Mouse (Mus musculus): ENCODE data around the gene Nbl1. TPM values are rescaled to one million over a fixed set of nuclear protein-coding genes. Genes with fewer than 3 reads are reported as not detected.

Nbl1 gene
- polyA plus RNA-seq, 1 experiment from 2014 or later = 27.5 TPM

- H3K27me3 ChIP-seq (ENCODE audit: control insufficient read depth, insufficient read depth, low read length) = no peaks in the 10 kb centered on the region
- H3K36me3 ChIP-seq (ENCODE audit: control insufficient read depth, insufficient read depth, low read length) = no peaks in the 10 kb centered on the region
- H3K9ac ChIP-seq (replicated peaks; ENCODE audit: low read length) = no peak overlapping the region
- H3K4me3 ChIP-seq (replicated peaks; ENCODE audit: low read depth, low read length) = no peak overlapping the region
- DNase-seq = no peak
- H3K9me3 ChIP-seq (ENCODE audit: control insufficient read depth, low read length) = no peaks in the 10 kb centered on the region
- no peak for ATAC-seq (ENCODE audit: low FRiP score, low TSS enrichment)
- H3K4me1 ChIP-seq (ENCODE audit: control insufficient read depth, insufficient read depth, low read length) = 0 out of 2 replicates have a peak, but pooled peaks cover 9% of the 10 kb centered on the region
- 63% methylated on average over 3 of the region's 3 CpGs for WGBS
- no peak overlapping the region for H3K27ac ChIP-seq (replicated peaks; ENCODE audit: low read depth, low read length)
- no peak overlapping the region for H3K4me2 ChIP-seq (ENCODE audit: low read length)
Measured at GRCm38 (mm10) chr4:139112482-139112881, 19.7 kb upstream of the Nbl1 start.

- DNase-seq = no peak
- no peaks in the 10 kb centered on the region for H3K27me3 ChIP-seq (ENCODE audit: control insufficient read depth, insufficient read depth, low read length)
- no peak overlapping the region for H3K4me2 ChIP-seq (ENCODE audit: low read length)
- H3K27ac ChIP-seq (replicated peaks; ENCODE audit: low read depth, low read length) = no peak overlapping the region
- H3K9ac ChIP-seq (replicated peaks; ENCODE audit: low read length) = no peak overlapping the region
- no peak overlapping the region for H3K4me3 ChIP-seq (replicated peaks; ENCODE audit: low read depth, low read length)
- no peaks in the 10 kb centered on the region for H3K36me3 ChIP-seq (ENCODE audit: control insufficient read depth, insufficient read depth, low read length)
- 77% methylated on average over 3 of the region's 3 CpGs for WGBS
- no peak for ATAC-seq (ENCODE audit: low FRiP score, low TSS enrichment)
- no peaks in the 10 kb centered on the region for H3K9me3 ChIP-seq (ENCODE audit: control insufficient read depth, low read length)
- H3K4me1 ChIP-seq (ENCODE audit: control insufficient read depth, insufficient read depth, low read length) = 0 out of 2 replicates have a peak, but pooled peaks cover 9% of the 10 kb centered on the region
Measured at GRCm38 (mm10) chr4:139111421-139111820, 18.6 kb upstream of the Nbl1 start.

- Histone ChIP-seq H3K4me1 (ENCODE audit: control insufficient read depth, insufficient read depth, low read length) (0 out of 2 replicates have a peak, but pooled peaks cover 9% of the 10 kb centered on the region), H3K9ac (replicated peaks; ENCODE audit: low read length) (no peak overlapping the region), H3K9me3 (ENCODE audit: control insufficient read depth, low read length) (no peaks in the 10 kb centered on the region), H3K27me3 (ENCODE audit: control insufficient read depth, insufficient read depth, low read length) (no peaks in the 10 kb centered on the region), H3K4me2 (ENCODE audit: low read length) (no peak overlapping the region), H3K4me3 (replicated peaks; ENCODE audit: low read depth, low read length) (no peak overlapping the region), H3K36me3 (ENCODE audit: control insufficient read depth, insufficient read depth, low read length) (no peaks in the 10 kb centered on the region), H3K27ac (replicated peaks; ENCODE audit: low read depth, low read length) (no peak overlapping the region)
- no peak for ATAC-seq (ENCODE audit: low FRiP score, low TSS enrichment)
- WGBS = 77% methylated on average over 3 of the region's 3 CpGs
- DNase-seq = no peak
Measured at GRCm38 (mm10) chr4:139110858-139111257, 18.1 kb upstream of the Nbl1 start.

- H3K36me3 ChIP-seq (ENCODE audit: control insufficient read depth, insufficient read depth, low read length) = peaks cover 24% of the 10 kb centered on the region
- no peak for DNase-seq
- no peaks in the 10 kb centered on the region for H3K4me1 ChIP-seq (ENCODE audit: control insufficient read depth, insufficient read depth, low read length)
- no peak overlapping the region for H3K27ac ChIP-seq (replicated peaks; ENCODE audit: low read depth, low read length)
- 93% methylated on average over 1 of the region's 1 CpGs for WGBS
- H3K27me3 ChIP-seq (ENCODE audit: control insufficient read depth, insufficient read depth, low read length) = no peaks in the 10 kb centered on the region
- no peak overlapping the region for H3K4me3 ChIP-seq (replicated peaks; ENCODE audit: low read depth, low read length)
- H3K9me3 ChIP-seq (ENCODE audit: control insufficient read depth, low read length) = no peaks in the 10 kb centered on the region
- ATAC-seq (ENCODE audit: low FRiP score, low TSS enrichment) = no peak
- no peak overlapping the region for H3K4me2 ChIP-seq (ENCODE audit: low read length)
- no peak overlapping the region for H3K9ac ChIP-seq (replicated peaks; ENCODE audit: low read length)
Measured at GRCm38 (mm10) chr4:139105453-139105852, 12.7 kb upstream of the Nbl1 start.

GRCm38 (mm10) chr4:139101546-139101945 lies 8.8 kb upstream of the Nbl1 start:
- Histone ChIP-seq H3K4me3 (replicated peaks; ENCODE audit: low read depth, low read length) (no peak overlapping the region), H3K27ac (replicated peaks; ENCODE audit: low read depth, low read length) (no peak overlapping the region), H3K4me1 (ENCODE audit: control insufficient read depth, insufficient read depth, low read length) (no peaks in the 10 kb centered on the region), H3K9ac (replicated peaks; ENCODE audit: low read length) (no peak overlapping the region), H3K36me3 (ENCODE audit: control insufficient read depth, insufficient read depth, low read length) (peaks cover 24% of the 10 kb centered on the region), H3K27me3 (ENCODE audit: control insufficient read depth, insufficient read depth, low read length) (no peaks in the 10 kb centered on the region), H3K9me3 (ENCODE audit: control insufficient read depth, low read length) (no peaks in the 10 kb centered on the region), H3K4me2 (ENCODE audit: low read length) (no peak overlapping the region)
- DNase-seq (no peak), ATAC-seq (ENCODE audit: low FRiP score, low TSS enrichment) (no peak)
- WGBS = 90% methylated on average over 6 of the region's 6 CpGs

- WGBS = 93% methylated on average over 8 of the region's 8 CpGs
Measured at GRCm38 (mm10) chr4:139100326-139100725, 7.5 kb upstream of the Nbl1 start.

GRCm38 (mm10) chr4:139096201-139096600 lies 3.4 kb upstream of the Nbl1 start:
- H3K9ac ChIP-seq (replicated peaks; ENCODE audit: low read length) = no peak overlapping the region
- H3K9me3 ChIP-seq (ENCODE audit: control insufficient read depth, low read length) = no peaks in the 10 kb centered on the region
- H3K36me3 ChIP-seq (ENCODE audit: control insufficient read depth, insufficient read depth, low read length) = no peaks in the 10 kb centered on the region
- DNase-seq (no peak), ATAC-seq (ENCODE audit: low FRiP score, low TSS enrichment) (no peak)
- H3K4me2 ChIP-seq (ENCODE audit: low read length) = no peak overlapping the region
- H3K4me1 ChIP-seq (ENCODE audit: control insufficient read depth, insufficient read depth, low read length) = peaks cover 15% of the 10 kb centered on the region; the same call in 1 of the 2 replicates
- H3K4me3 ChIP-seq (replicated peaks; ENCODE audit: low read depth, low read length) = no peak overlapping the region
- no peak overlapping the region for H3K27ac ChIP-seq (replicated peaks; ENCODE audit: low read depth, low read length)
- peaks cover 34% of the 10 kb centered on the region for H3K27me3 ChIP-seq (ENCODE audit: control insufficient read depth, insufficient read depth, low read length)
- WGBS = 80% methylated on average over 5 of the region's 5 CpGs

More at GRCm38 (mm10) chr4:139100326-139100725, 7.5 kb upstream of the Nbl1 start:
- Histone ChIP-seq H3K9me3 (ENCODE audit: control insufficient read depth, low read length) (no peaks in the 10 kb centered on the region), H3K4me3 (replicated peaks; ENCODE audit: low read depth, low read length) (no peak overlapping the region), H3K4me1 (ENCODE audit: control insufficient read depth, insufficient read depth, low read length) (no peaks in the 10 kb centered on the region), H3K9ac (replicated peaks; ENCODE audit: low read length) (no peak overlapping the region), H3K27me3 (ENCODE audit: control insufficient read depth, insufficient read depth, low read length) (no peaks in the 10 kb centered on the region), H3K4me2 (ENCODE audit: low read length) (no peak overlapping the region), H3K27ac (replicated peaks; ENCODE audit: low read depth, low read length) (no peak overlapping the region), H3K36me3 (ENCODE audit: control insufficient read depth, insufficient read depth, low read length) (peaks cover 24% of the 10 kb centered on the region)
- ATAC-seq (ENCODE audit: low FRiP score, low TSS enrichment) (no peak), DNase-seq (no peak)

GRCm38 (mm10) chr4:139095406-139095805 lies 2.6 kb upstream of the Nbl1 start:
- Histone ChIP-seq H3K4me2 (ENCODE audit: low read length) (no peak overlapping the region), H3K4me1 (ENCODE audit: control insufficient read depth, insufficient read depth, low read length) (peaks cover 15% of the 10 kb centered on the region; the same call in 1 of the 2 replicates), H3K4me3 (replicated peaks; ENCODE audit: low read depth, low read length) (no peak overlapping the region), H3K36me3 (ENCODE audit: control insufficient read depth, insufficient read depth, low read length) (no peaks in the 10 kb centered on the region), H3K27ac (replicated peaks; ENCODE audit: low read depth, low read length) (no peak overlapping the region), H3K9ac (replicated peaks; ENCODE audit: low read length) (no peak overlapping the region), H3K9me3 (ENCODE audit: control insufficient read depth, low read length) (no peaks in the 10 kb centered on the region), H3K27me3 (ENCODE audit: control insufficient read depth, insufficient read depth, low read length) (peaks cover 38% of the 10 kb centered on the region)
- DNase-seq = no peak
- WGBS = 43% methylated on average over 1 of the region's 1 CpGs
- no peak for ATAC-seq (ENCODE audit: low FRiP score, low TSS enrichment)

- peaks cover 39% of the 10 kb centered on the region for H3K27me3 ChIP-seq (ENCODE audit: control insufficient read depth, insufficient read depth, low read length)
- no peaks in the 10 kb centered on the region for H3K9me3 ChIP-seq (ENCODE audit: control insufficient read depth, low read length)
- peak overlapping the region; percentile 49 for H3K4me3 ChIP-seq (replicated peaks; ENCODE audit: low read depth, low read length)
- H3K27ac ChIP-seq (replicated peaks; ENCODE audit: low read depth, low read length) = no peak overlapping the region
- H3K4me1 ChIP-seq (ENCODE audit: control insufficient read depth, insufficient read depth, low read length) = peaks cover 15% of the 10 kb centered on the region; the same call in 1 of the 2 replicates
- peak overlapping the region; percentile 89 for H3K4me2 ChIP-seq (ENCODE audit: low read length)
- 22% methylated on average over 13 of the region's 13 CpGs for WGBS
- no peak for ATAC-seq (ENCODE audit: low FRiP score, low TSS enrichment)
- peak overlapping the region; percentile 59; the same call in 1 of the 2 replicates for H3K9ac ChIP-seq (replicated peaks; ENCODE audit: low read length)
- no peak for DNase-seq
- no peaks in the 10 kb centered on the region for H3K36me3 ChIP-seq (ENCODE audit: control insufficient read depth, insufficient read depth, low read length)
Measured at GRCm38 (mm10) chr4:139093196-139093530, 370 bp upstream of the Nbl1 start.

All from midbrain, embryonic 14.5 days (tissue).